Mouse (Mus musculus): ENCODE measurements around the gene Ppif. TPM values are rescaled to one million over a fixed set of nuclear protein-coding genes. Genes with fewer than 3 reads are reported as not detected.

The Ppif gene
- polyA plus RNA-seq (2011; ENCODE audit: insufficient read length, low read depth, missing spikeins), result 11.3 and 11.6 TPM in 2 replicates

DNA sequence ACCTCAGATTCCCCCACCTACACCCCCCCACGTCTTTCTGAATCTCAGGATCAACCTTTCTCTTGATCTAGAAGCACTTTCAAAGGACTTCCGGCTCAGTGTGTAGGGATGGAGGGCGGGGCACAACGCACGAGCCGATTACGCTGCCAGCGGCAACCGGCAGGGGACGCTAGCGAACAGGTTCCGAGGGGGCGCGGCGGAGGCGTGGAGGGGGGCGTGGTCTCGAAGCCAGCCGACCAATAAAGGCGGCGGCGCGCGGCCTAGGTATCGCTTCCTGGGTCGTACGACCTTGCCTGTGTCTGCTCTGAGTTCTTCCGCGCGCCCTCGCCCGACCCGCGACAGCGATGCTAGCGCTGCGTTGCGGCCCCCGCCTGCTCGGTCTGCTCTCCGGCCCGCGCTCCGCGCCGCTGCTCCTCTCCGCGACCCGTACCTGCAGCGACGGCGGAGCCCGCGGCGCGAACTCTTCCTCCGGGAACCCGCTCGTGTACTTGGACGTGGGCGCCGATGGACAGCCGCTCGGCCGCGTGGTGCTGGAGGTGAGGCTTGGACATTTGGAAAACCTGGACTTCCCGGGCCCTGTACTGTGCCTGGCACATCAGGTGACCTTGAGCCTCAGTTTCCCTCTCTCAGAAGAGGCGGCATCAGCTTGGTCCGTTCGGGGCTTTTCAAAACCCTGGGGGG lies at the start of gene Ppif:
TSS of gene Ppif (plus strand) at position 267 of the 681 bp plus-strand sequence.
- H3K4me3 ChIP-seq (ENCODE audit: insufficient read depth, low read length), result peak within 1 kb of the TSS; percentile 92
- no peak within 1 kb of the TSS for H3K27ac ChIP-seq (ENCODE audit: insufficient read depth, low read length)
- peak; percentile 90 for TF ChIP-seq POLR2A (IDR thresholded peaks at IDR 0.05; ENCODE audit: low read depth, low read length)
- TF ChIP-seq CTCF (IDR thresholded peaks at IDR 0.05; ENCODE audit: borderline replicate concordance, insufficient read depth, low read length), result peak; percentile 97
- peaks cover 5% of the 10 kb centered on the region; the same call in 1 of the 2 replicates for H3K4me1 ChIP-seq (ENCODE audit: control insufficient read depth, insufficient read depth, low read length)

DNA sequence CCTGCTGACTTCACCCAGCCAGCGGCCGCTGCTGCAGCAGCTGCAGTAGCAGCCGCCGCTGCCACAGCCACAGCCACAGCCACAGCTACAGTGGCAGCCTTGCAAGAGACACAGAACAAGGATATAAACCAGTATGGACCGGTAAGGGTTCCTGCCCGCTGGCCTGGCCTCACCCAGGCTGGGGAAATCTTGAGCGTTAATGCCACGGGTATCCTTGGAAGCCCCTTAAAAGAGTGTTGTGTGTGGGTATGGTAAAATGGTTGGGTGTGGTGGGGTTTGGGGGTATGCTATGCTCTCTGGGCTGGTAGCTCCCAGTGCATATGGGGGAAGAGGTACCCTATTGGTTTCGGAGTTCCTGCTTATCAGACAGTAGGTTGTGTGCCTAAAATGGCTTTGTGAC lies 48.2 kb upstream of the Ppif start:
- Histone ChIP-seq H3K27ac (ENCODE audit: insufficient read depth, low read length) (no peak overlapping the region), H3K4me3 (ENCODE audit: insufficient read depth, low read length) (no peak overlapping the region), H3K4me1 (ENCODE audit: control insufficient read depth, insufficient read depth, low read length) (no peaks in the 10 kb centered on the region)
- TF ChIP-seq CTCF (IDR thresholded peaks at IDR 0.05; ENCODE audit: borderline replicate concordance, insufficient read depth, low read length) (no peak), POLR2A (IDR thresholded peaks at IDR 0.05; ENCODE audit: low read depth, low read length) (no peak)

DNA sequence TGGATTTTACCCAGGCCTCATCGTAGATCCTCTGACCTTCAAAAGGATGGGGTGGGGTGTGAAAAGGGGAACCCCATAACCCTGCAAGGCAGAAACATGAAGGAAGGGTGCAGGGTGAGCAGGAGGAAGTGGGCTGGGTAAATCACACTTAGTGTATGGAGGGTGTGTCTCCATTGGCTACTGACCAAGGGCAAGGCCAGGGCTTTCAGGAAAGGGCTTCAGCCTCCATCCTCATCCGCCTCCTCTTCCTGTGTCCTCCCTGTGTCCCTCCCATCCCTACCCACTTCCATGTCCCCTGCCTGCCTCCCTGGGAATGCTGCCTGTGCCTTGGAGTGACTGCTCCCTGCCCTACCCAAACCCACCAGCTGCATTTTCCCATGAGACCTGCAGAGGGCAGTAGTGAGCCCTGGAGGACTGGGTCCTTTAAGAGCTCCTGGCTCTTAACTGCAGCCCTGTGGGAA lies 47.8 kb upstream of the Ppif start:
- peak; percentile 54 for TF ChIP-seq CTCF (IDR thresholded peaks at IDR 0.05; ENCODE audit: borderline replicate concordance, insufficient read depth, low read length)
- TF ChIP-seq POLR2A (IDR thresholded peaks at IDR 0.05; ENCODE audit: low read depth, low read length), result no peak
- no peaks in the 10 kb centered on the region for H3K4me1 ChIP-seq (ENCODE audit: control insufficient read depth, insufficient read depth, low read length)
- no peak overlapping the region for H3K4me3 ChIP-seq (ENCODE audit: insufficient read depth, low read length)
- no peak overlapping the region for H3K27ac ChIP-seq (ENCODE audit: insufficient read depth, low read length)

DNA sequence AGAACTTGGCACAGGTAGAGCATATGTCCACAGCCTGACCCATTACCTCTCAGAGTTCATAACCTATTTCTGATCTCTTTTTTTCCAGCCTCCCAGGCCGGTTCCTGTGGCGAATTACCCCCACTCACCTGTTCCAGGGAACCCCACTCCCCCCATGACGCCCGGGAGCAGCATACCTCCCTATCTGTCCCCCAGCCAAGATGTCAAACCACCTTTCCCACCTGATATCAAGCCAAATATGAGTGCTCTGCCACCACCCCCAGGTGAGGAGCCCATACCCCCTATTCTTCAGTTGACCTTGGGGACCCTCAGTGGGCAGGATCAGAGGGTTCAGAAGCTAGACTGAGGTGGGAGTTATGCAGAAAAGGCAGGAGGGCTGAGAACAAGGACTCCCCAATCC lies 42.8 kb upstream of the Ppif start:
- no peaks in the 10 kb centered on the region for H3K4me1 ChIP-seq (ENCODE audit: control insufficient read depth, insufficient read depth, low read length)
- H3K27ac ChIP-seq (ENCODE audit: insufficient read depth, low read length), result no peak overlapping the region
- no peak for TF ChIP-seq CTCF (IDR thresholded peaks at IDR 0.05; ENCODE audit: borderline replicate concordance, insufficient read depth, low read length)
- TF ChIP-seq POLR2A (IDR thresholded peaks at IDR 0.05; ENCODE audit: low read depth, low read length), result no peak
- H3K4me3 ChIP-seq (ENCODE audit: insufficient read depth, low read length), result no peak overlapping the region

DNA sequence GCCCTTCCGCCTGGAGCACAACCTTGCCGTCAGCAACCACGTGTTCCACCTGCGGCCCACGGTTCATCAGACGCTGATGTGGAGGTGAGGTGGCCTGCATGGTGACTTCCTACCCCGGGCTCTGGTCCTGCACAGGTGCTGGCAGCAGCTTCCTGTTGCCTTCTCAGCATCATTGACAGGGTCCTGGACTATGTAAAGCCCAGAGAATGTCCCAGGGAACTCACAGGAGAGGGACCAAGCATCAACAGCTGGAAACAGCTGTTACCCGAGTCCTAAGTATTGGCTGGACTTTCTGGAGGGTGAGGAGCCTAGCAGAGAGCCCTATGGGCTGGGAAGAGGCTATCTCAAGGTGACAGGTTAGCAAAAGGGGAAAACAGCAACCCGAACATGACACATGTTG lies 42.0 kb upstream of the Ppif start:
- no peak overlapping the region for H3K27ac ChIP-seq (ENCODE audit: insufficient read depth, low read length)
- TF ChIP-seq POLR2A (IDR thresholded peaks at IDR 0.05; ENCODE audit: low read depth, low read length) (no peak), CTCF (IDR thresholded peaks at IDR 0.05; ENCODE audit: borderline replicate concordance, insufficient read depth, low read length) (no peak)
- no peaks in the 10 kb centered on the region for H3K4me1 ChIP-seq (ENCODE audit: control insufficient read depth, insufficient read depth, low read length)
- H3K4me3 ChIP-seq (ENCODE audit: insufficient read depth, low read length), result no peak overlapping the region

DNA sequence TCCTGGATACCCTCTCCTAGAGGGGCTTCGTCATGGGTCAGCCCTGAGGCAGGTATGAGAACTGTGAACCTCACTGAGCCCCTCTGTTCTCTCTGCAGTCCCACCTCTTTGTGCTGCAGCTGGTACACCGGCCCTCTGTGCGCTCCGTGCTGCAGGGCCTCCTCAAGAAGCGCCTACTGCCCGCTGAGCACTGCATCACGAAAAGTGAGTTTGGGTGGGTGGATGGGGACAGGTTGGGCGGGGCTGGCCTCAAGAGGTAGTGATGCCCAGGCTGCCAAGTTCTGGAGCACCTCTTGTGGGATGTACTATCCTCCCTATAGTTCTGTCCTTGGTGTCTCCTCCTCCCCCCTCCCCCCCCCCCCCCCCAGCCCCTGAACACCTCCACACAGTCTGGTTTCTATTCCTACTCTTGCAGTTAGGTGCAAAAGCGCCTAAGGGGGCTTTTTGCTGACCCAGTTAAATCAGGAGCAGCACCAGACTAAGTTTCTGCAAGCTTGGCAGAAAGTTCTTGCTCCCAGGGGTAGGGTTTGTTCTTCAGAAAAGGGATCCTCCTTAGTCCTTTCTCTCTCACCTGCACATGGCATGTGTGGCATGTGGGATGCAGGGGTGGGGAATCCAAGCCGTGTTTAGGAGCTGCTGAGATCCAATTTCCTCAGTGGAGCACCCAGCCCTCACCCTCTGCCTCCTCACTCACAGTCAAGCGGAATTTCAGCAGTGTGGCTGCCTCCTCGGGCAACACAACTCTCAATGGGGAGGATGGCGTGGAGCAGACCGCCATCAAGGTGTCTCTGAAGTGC lies 39.4 kb upstream of the Ppif start:
- Histone ChIP-seq H3K4me1 (ENCODE audit: control insufficient read depth, insufficient read depth, low read length) (no peaks in the 10 kb centered on the region), H3K27ac (ENCODE audit: insufficient read depth, low read length) (no peak overlapping the region), H3K4me3 (ENCODE audit: insufficient read depth, low read length) (no peak overlapping the region)
- no peak for TF ChIP-seq POLR2A (IDR thresholded peaks at IDR 0.05; ENCODE audit: low read depth, low read length)
- no peak for TF ChIP-seq CTCF (IDR thresholded peaks at IDR 0.05; ENCODE audit: borderline replicate concordance, insufficient read depth, low read length)

DNA sequence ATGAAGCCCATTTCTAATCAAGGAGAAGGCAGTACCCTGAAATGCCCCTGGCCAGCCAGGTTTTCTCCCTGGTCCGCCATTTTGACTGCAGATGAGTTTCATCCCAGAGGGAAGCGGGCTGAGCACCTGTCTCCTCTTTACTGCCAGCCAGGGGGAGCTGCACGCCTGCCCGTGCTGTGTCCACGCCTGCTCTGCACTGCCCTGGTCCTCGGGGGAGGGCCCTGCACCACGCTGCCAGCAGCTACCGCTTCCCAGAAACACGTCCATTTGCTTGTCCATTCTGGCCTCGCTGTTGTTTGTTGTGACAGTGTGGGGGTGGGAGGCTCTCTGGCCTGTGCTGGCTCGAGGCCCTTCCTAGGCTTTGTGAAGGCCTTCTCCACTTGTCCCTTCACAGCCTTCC lies 33.3 kb upstream of the Ppif start:
- TF ChIP-seq CTCF (IDR thresholded peaks at IDR 0.05; ENCODE audit: borderline replicate concordance, insufficient read depth, low read length), result no peak
- H3K4me1 ChIP-seq (ENCODE audit: control insufficient read depth, insufficient read depth, low read length), result no peaks in the 10 kb centered on the region
- no peak overlapping the region for H3K4me3 ChIP-seq (ENCODE audit: insufficient read depth, low read length)
- H3K27ac ChIP-seq (ENCODE audit: insufficient read depth, low read length), result no peak overlapping the region

DNA sequence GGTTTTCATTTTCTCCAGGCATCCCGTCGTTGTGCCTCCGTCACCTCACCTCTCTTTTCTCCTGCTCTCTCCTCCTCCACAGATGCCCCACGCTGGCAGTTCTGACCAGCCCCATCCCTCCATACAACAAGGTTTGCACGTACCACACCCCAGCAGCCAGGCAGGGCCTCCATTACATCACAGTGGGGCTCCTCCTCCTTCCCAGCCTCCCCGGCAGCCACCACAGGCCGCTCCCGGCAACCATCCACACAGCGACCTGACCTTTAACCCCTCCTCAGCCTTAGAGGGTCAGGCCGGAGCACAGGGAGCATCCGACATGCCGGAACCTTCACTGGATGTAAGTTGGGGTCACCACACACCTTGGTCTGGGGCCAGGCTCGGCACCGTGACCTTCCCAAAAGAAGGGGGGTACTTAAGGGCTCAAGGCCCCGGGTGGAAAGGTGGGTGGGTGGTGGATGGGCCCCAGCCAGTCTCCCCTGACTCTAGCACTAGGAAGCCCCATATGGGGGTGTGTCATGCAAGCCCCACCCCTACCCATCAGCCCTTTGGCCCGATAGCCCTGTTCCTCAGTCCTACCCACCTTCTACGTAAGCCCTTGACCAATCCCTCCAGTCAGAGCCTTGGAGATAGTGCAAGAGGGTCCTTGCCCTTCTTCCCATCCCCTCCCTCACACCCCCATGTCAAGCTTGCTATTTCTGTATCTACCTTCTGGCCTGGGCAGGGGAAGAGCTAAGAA lies 32.6 kb upstream of the Ppif start:
- no peak overlapping the region for H3K27ac ChIP-seq (ENCODE audit: insufficient read depth, low read length)
- H3K4me1 ChIP-seq (ENCODE audit: control insufficient read depth, insufficient read depth, low read length), result no peaks in the 10 kb centered on the region
- H3K4me3 ChIP-seq (ENCODE audit: insufficient read depth, low read length), result no peak overlapping the region
- TF ChIP-seq CTCF (IDR thresholded peaks at IDR 0.05; ENCODE audit: borderline replicate concordance, insufficient read depth, low read length) (no peak), POLR2A (IDR thresholded peaks at IDR 0.05; ENCODE audit: low read depth, low read length) (no peak)

DNA sequence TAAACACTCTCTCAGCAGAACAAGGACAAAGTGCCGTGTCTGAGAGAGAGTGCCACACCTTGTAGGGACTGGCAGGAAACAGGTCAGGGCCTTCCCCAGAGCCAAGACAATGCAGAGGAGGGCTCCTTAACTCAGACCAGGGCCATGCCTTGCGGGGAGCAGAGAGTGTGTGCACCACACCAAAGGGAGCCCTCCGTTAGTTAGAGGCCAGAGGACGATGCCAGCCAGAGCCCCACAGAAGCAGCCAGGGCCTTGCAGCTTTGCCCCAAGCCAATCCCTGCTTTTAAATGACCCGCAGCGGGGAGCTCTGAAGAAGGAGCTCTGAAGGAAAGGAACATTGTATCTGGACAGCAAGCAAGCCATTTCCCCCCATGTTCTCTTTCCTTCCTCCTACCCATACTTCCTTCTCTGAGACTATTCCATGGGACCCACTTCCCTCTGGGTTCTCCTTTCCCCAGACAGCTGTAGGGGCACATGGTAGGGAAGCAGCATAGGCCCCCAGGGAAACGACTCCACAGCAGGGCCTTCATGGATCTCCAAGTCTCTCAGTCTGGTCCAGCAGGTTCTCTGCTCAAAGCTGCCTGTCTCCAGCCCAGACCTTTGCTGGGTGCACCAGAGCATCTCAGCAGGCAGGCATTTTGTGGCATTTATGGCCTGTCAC lies 30.2 kb upstream of the Ppif start:
- Histone ChIP-seq H3K27ac (ENCODE audit: insufficient read depth, low read length) (no peak overlapping the region), H3K4me3 (ENCODE audit: insufficient read depth, low read length) (no peak overlapping the region), H3K4me1 (ENCODE audit: control insufficient read depth, insufficient read depth, low read length) (no peaks in the 10 kb centered on the region)
- TF ChIP-seq POLR2A (IDR thresholded peaks at IDR 0.05; ENCODE audit: low read depth, low read length) (no peak), CTCF (IDR thresholded peaks at IDR 0.05; ENCODE audit: borderline replicate concordance, insufficient read depth, low read length) (no peak)
